Mouse (Mus musculus): ENCODE results near the gene Eif1. TPM values are rescaled to one million over a fixed set of nuclear protein-coding genes. Genes with fewer than 3 reads are reported as not detected.
"Not testable (repeated sequence)": the region's sequence is repeated elsewhere in the genome, so short reads cannot be mapped to it uniquely, and the experiment has no call there.

Gene Eif1
- polyA plus RNA-seq, 1 experiment from 2014 or later: 1,522 TPM

DNA sequence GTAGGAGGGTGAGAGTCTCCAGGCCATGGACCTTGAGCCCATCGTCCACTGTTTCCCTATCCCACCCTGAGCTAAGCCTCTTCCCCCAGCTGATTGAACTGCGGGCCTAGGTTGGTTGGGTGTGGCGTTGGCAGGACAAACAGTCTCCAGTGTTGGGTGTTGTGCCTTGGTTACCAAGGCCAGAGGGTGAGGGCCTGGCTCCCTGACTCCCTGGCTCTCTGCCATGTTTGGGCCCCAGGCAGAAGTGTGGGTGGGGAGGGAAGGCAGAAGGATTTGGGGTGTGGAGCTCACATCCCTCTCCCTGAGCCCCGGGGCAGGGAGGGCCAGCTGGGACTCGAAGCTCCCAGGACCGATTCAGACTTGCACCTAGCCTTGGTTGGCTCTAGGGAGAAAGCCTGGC, 30.7 kb upstream of the Eif1 start:
- H3K27me3 ChIP-seq (replicated peaks): peaks cover 6% of the 10 kb centered on the region; the same call in 1 of the 2 replicates
- no peak overlapping the region for H3K9ac ChIP-seq
- ATAC-seq (ENCODE audit: insufficient number of reproducible peaks, low FRiP score): no peak
- no peak overlapping the region for H3K4me3 ChIP-seq
- no peak overlapping the region for H3K4me2 ChIP-seq
- 72% methylated on average over 6 of the region's 6 CpGs for WGBS
- no peaks in the 10 kb centered on the region for H3K36me3 ChIP-seq
- H3K27ac ChIP-seq (ENCODE audit: poor library complexity, severe bottlenecking): no peak overlapping the region
- peaks cover 35% of the 10 kb centered on the region for H3K4me1 ChIP-seq (replicated peaks)
- H3K9me3 ChIP-seq (replicated peaks): no peaks in the 10 kb centered on the region

GRCm38 (mm10) chr11:100290235-100290634, 29.4 kb upstream of the Eif1 start:
- H3K9ac ChIP-seq: no peak overlapping the region
- no peaks in the 10 kb centered on the region for H3K9me3 ChIP-seq (replicated peaks)
- H3K4me1 ChIP-seq (replicated peaks): peaks cover 35% of the 10 kb centered on the region
- H3K4me2 ChIP-seq: no peak overlapping the region
- no peak overlapping the region for H3K4me3 ChIP-seq
- no peak; the same call in 1 of the 2 replicates for ATAC-seq (ENCODE audit: insufficient number of reproducible peaks, low FRiP score)
- no peaks in the 10 kb centered on the region for H3K36me3 ChIP-seq
- no peak overlapping the region for H3K27ac ChIP-seq (ENCODE audit: poor library complexity, severe bottlenecking)
- 49% methylated on average over 5 of the region's 5 CpGs for WGBS
- 0 out of 2 replicates have a peak, but pooled peaks cover 6% of the 10 kb centered on the region for H3K27me3 ChIP-seq (replicated peaks)

DNA sequence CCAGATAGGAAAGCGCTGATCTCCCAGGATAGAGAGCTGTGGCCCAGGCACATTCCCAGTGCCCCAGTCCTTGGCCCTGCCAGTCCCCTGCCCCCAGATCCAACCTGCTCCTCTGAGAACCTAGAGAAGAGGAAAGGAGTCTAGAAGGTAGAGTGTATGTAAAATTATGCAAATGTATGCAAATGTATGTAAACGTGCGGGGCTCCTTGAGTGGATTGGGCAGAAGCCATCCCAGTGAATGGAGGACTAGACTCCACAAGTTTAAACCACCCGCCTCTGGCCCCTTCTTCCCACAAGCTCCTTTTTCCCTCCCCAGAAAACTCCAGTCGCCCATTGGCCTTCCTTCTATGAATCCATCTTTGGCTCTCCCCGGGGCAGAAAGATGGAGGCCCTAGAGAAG, 26.8 kb upstream of the Eif1 start:
- no peak overlapping the region for H3K27ac ChIP-seq (ENCODE audit: poor library complexity, severe bottlenecking)
- H3K27me3 ChIP-seq (replicated peaks): peaks cover 23% of the 10 kb centered on the region
- H3K4me2 ChIP-seq: no peak overlapping the region
- 59% methylated on average over 6 of the region's 6 CpGs for WGBS
- no peak for ATAC-seq (ENCODE audit: insufficient number of reproducible peaks, low FRiP score)
- no peaks in the 10 kb centered on the region for H3K36me3 ChIP-seq
- H3K9me3 ChIP-seq (replicated peaks): no peaks in the 10 kb centered on the region
- H3K4me3 ChIP-seq: no peak overlapping the region
- H3K9ac ChIP-seq: no peak overlapping the region
- peaks cover 31% of the 10 kb centered on the region for H3K4me1 ChIP-seq (replicated peaks)

GRCm38 (mm10) chr11:100295308-100295707, 24.4 kb upstream of the Eif1 start:
- peaks cover 23% of the 10 kb centered on the region for H3K27me3 ChIP-seq (replicated peaks)
- WGBS: 7% methylated on average over 10 of the region's 10 CpGs
- H3K9me3 ChIP-seq (replicated peaks): no peaks in the 10 kb centered on the region
- H3K4me3 ChIP-seq: no peak overlapping the region
- 0 out of 2 replicates have a peak overlapping the region, but pooled peaks have one; percentile 13 for H3K4me2 ChIP-seq
- no peaks in the 10 kb centered on the region for H3K36me3 ChIP-seq
- ATAC-seq (ENCODE audit: insufficient number of reproducible peaks, low FRiP score): peak; percentile 28; the same call in 1 of the 2 replicates
- H3K9ac ChIP-seq: no peak overlapping the region
- H3K4me1 ChIP-seq (replicated peaks): peaks cover 18% of the 10 kb centered on the region
- H3K27ac ChIP-seq (ENCODE audit: poor library complexity, severe bottlenecking): no peak overlapping the region

- H3K4me1 ChIP-seq (replicated peaks): peaks cover 5% of the 10 kb centered on the region
- H3K4me3 ChIP-seq: 0 out of 2 replicates have a peak overlapping the region, but pooled peaks have one; percentile 6
- no peaks in the 10 kb centered on the region for H3K36me3 ChIP-seq
- H3K27me3 ChIP-seq (replicated peaks): peaks cover 23% of the 10 kb centered on the region
- no peak for ATAC-seq (ENCODE audit: insufficient number of reproducible peaks, low FRiP score)
- no peaks in the 10 kb centered on the region for H3K9me3 ChIP-seq (replicated peaks)
- 35% methylated on average over 5 of the region's 5 CpGs for WGBS
- H3K4me2 ChIP-seq: peak overlapping the region; percentile 54
- 0 out of 2 replicates have a peak overlapping the region, but pooled peaks have one; percentile 28 for H3K9ac ChIP-seq
- no peak overlapping the region for H3K27ac ChIP-seq (ENCODE audit: poor library complexity, severe bottlenecking)
Measured at GRCm38 (mm10) chr11:100297801-100298200, 21.9 kb upstream of the Eif1 start.

DNA sequence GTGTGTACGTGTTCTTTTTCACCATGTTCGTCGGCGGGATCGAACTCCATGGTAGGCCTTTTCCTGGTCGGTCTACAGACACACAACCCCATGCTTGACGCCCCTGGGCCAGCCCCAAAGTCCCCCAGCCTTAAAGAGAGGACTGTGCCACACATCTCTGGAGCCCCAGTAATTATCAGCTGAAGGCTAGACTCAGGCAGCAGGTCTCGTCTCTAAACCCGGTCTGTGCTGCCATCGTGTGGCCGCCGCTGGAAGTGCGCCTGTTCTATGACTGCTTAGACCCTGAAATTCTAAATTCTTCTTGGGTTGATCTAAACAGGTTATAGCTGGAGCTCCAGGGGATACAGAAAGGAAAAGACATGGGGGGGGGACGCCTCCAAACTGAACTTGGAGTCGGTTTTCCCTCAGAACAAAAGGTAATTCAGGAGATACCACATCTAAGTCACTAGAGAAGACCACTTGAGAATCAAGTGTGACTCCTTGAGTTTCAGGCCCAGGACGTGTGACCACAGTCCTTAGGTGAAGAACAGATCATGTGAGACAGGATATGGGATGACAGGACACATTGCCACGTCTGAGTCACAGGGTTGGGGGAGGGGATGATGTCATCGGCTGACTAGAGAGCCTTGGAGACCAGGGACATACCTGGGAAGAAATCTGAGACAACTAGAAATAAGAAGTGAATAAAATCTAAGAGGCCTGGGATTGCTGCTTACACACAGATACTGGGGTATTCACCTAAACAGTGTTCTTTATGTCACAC, 21.2 kb upstream of the Eif1 start:
- WGBS: 12% methylated on average over 18 of the region's 18 CpGs
- H3K4me1 ChIP-seq (replicated peaks): peaks cover 5% of the 10 kb centered on the region
- peaks cover 23% of the 10 kb centered on the region for H3K27me3 ChIP-seq (replicated peaks)
- H3K27ac ChIP-seq (ENCODE audit: poor library complexity, severe bottlenecking): no peak overlapping the region
- ATAC-seq (ENCODE audit: insufficient number of reproducible peaks, low FRiP score): no peak
- no peaks in the 10 kb centered on the region for H3K36me3 ChIP-seq
- H3K4me2 ChIP-seq: peak overlapping the region; percentile 54
- 0 out of 2 replicates have a peak overlapping the region, but pooled peaks have one; percentile 6 for H3K4me3 ChIP-seq
- H3K9me3 ChIP-seq (replicated peaks): no peaks in the 10 kb centered on the region
- H3K9ac ChIP-seq: 0 out of 2 replicates have a peak overlapping the region, but pooled peaks have one; percentile 28

DNA sequence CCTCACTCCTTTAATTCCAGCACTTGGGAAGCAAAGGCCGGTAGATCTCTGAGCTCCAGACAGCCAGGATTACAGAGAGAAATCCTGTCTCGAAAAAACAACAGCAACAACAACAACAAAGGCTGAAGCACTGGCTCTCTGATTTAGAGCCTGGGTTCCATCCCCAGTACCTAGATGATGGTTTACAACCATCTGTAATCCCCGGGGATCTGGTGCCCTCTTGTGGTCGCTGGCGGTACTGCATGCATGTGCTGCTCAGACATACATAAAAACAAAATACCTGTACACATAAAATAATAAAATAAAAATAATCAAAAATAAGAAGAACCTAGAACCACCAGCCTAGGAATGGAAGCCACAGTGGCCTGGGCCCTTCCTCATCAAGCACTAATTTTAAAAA, 19.4 kb upstream of the Eif1 start:
- Histone ChIP-seq H3K4me3 (no peak overlapping the region), H3K27ac (ENCODE audit: poor library complexity, severe bottlenecking) (no peak overlapping the region), H3K4me1 (replicated peaks) (peaks cover 5% of the 10 kb centered on the region), H3K4me2 (no peak overlapping the region), H3K36me3 (no peaks in the 10 kb centered on the region), H3K9me3 (replicated peaks) (no peaks in the 10 kb centered on the region), H3K9ac (no peak overlapping the region), H3K27me3 (replicated peaks) (peaks cover 23% of the 10 kb centered on the region)
- WGBS: 6% methylated on average over 5 of the region's 5 CpGs
- ATAC-seq (ENCODE audit: insufficient number of reproducible peaks, low FRiP score): no peak

GRCm38 (mm10) chr11:100301292-100301691, 18.4 kb upstream of the Eif1 start:
- Histone ChIP-seq H3K4me3 (no peak overlapping the region), H3K27me3 (replicated peaks) (peaks cover 16% of the 10 kb centered on the region), H3K36me3 (no peaks in the 10 kb centered on the region), H3K4me2 (no peak overlapping the region), H3K9ac (no peak overlapping the region), H3K9me3 (replicated peaks) (no peaks in the 10 kb centered on the region), H3K4me1 (replicated peaks) (peaks cover 5% of the 10 kb centered on the region), H3K27ac (ENCODE audit: poor library complexity, severe bottlenecking) (no peak overlapping the region)
- 68% methylated on average over 5 of the region's 5 CpGs for WGBS
- no peak for ATAC-seq (ENCODE audit: insufficient number of reproducible peaks, low FRiP score)

DNA sequence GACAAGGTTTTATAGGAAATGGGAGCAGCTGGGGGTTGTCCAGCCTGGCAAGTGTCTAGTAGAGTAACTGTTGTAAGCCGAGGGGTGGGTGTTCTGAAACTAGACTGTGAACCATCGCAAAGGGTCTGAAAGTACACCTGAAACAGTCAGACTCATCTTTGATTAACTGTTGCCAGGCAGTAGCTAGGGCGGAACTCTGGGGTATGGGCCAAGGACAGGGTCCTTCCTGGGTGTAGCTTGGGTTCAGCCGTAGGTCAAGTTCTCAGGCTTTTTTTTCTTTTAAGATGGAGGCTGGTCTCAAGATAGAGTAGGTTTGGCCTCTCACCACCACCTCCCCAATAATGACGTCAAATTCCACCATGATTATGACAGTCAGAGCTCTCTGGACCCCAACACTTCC, 11.8 kb upstream of the Eif1 start:
- Histone ChIP-seq H3K4me1 (replicated peaks) (peaks cover 9% of the 10 kb centered on the region), H3K27ac (ENCODE audit: poor library complexity, severe bottlenecking) (no peak overlapping the region), H3K36me3 (no peaks in the 10 kb centered on the region), H3K9me3 (replicated peaks) (no peaks in the 10 kb centered on the region), H3K4me3 (no peak overlapping the region), H3K9ac (no peak overlapping the region), H3K27me3 (replicated peaks) (no peaks in the 10 kb centered on the region), H3K4me2 (no peak overlapping the region)
- WGBS: 85% methylated on average over 5 of the region's 5 CpGs
- no peak for ATAC-seq (ENCODE audit: insufficient number of reproducible peaks, low FRiP score)

DNA sequence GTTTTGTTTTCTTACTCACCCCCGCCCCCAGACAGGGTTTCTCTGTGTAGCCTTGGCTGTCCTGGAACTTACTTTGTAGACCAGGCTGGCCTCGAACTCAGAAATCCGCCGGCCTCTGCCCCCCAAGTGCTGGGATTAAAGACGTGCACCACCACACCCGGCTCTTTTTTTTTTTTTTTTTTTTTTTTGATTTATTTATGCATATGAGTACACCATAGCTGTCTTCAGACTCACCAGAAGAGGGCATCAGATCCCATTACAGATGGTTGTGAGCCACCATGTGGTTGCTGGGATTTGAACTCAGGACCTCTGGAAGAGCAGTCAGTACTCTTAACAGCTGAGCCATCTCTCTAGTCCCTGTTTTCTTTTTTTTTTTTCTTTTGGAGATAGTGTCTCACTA, 11.0 kb upstream of the Eif1 start:
- H3K4me2 ChIP-seq; H3K9me3 ChIP-seq (replicated peaks); H3K36me3 ChIP-seq; H3K4me3 ChIP-seq; H3K4me1 ChIP-seq (replicated peaks); H3K9ac ChIP-seq; ATAC-seq (ENCODE audit: insufficient number of reproducible peaks, low FRiP score); H3K27ac ChIP-seq (ENCODE audit: poor library complexity, severe bottlenecking); H3K27me3 ChIP-seq (replicated peaks): not testable (repeated sequence)
- 85% methylated on average over 6 of the region's 6 CpGs for WGBS

GRCm38 (mm10) chr11:100311656-100312055, 8.0 kb upstream of the Eif1 start:
- Histone ChIP-seq H3K4me3 (no peak overlapping the region), H3K27ac (ENCODE audit: poor library complexity, severe bottlenecking) (peak overlapping the region; percentile 78), H3K9me3 (replicated peaks) (no peaks in the 10 kb centered on the region), H3K4me2 (peak overlapping the region; percentile 13; the same call in 1 of the 2 replicates), H3K4me1 (replicated peaks) (peaks cover 9% of the 10 kb centered on the region), H3K27me3 (replicated peaks) (no peaks in the 10 kb centered on the region), H3K9ac (no peak overlapping the region), H3K36me3 (no peaks in the 10 kb centered on the region)
- no peak for ATAC-seq (ENCODE audit: insufficient number of reproducible peaks, low FRiP score)
- WGBS: 50% methylated on average over 1 of the region's 1 CpGs

Measured in heart, embryonic 12.5 days (tissue).